Mouse (Mus musculus): Measurements from ENCODE around the gene Optc.

DNA sequence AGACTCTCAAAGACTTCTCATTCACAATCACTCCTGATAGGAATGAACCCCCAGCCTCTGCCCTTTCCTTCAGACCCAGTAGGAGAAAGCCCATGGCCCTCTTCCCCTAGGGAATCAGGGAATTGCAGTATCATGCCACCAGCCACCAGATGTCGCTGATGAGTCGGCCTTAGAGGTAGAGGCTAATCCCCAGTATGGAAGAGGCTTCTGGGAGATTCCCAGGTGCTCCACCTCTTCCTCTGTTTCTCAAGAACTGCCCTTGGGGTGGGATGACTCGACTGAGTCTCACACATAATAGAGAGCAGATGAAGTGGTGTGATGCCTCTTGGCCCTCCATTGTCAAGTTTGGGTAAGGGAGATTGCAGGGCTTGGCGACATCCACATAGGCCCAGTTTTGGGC lies 3.7 kb upstream of the Optc start:
- TF ChIP-seq UBTF (IDR thresholded peaks at IDR 0.05; ENCODE audit: borderline replicate concordance, insufficient read depth, low read depth, low read length) (no peak), CTCF (IDR thresholded peaks at IDR 0.05 in 2 of 3, conservative IDR thresholded peaks at IDR 0.05 in 1 of 3; ENCODE audit: control insufficient read depth in 1 of 3, insufficient read depth in 1 of 3, low read depth in 2 of 3, low read length in 3 of 3, poor library complexity in 1 of 3, severe bottlenecking in 1 of 3) (peak; percentile 93 to 99 (median 94)), EP300 (IDR thresholded peaks at IDR 0.05; ENCODE audit: low read depth in 1 of 2, low read length in 2 of 2) (no peak), CHD1 (IDR thresholded peaks at IDR 0.05; ENCODE audit: low read depth, low read length) (no peak), TAL1 (IDR thresholded peaks at IDR 0.05; ENCODE audit: low read length) (no peak), POLR2A (IDR thresholded peaks at IDR 0.05; ENCODE audit: control insufficient read depth in 1 of 2, insufficient read depth in 1 of 2, low read depth in 1 of 2, low read length in 2 of 2, poor library complexity in 1 of 2) (no peak)
